Mouse (Mus musculus) spleen, postnatal 14 days (tissue): Measurements from ENCODE around the gene Exoc1.

Experiments
- DNase-seq, 2 experiments: peaks; one replicate each; pipeline ENCODE4 v3.0.0; 2021 to 2022; ENCODE audit warnings: low spot score in 2 of 2

Exoc1 gene

DNA sequence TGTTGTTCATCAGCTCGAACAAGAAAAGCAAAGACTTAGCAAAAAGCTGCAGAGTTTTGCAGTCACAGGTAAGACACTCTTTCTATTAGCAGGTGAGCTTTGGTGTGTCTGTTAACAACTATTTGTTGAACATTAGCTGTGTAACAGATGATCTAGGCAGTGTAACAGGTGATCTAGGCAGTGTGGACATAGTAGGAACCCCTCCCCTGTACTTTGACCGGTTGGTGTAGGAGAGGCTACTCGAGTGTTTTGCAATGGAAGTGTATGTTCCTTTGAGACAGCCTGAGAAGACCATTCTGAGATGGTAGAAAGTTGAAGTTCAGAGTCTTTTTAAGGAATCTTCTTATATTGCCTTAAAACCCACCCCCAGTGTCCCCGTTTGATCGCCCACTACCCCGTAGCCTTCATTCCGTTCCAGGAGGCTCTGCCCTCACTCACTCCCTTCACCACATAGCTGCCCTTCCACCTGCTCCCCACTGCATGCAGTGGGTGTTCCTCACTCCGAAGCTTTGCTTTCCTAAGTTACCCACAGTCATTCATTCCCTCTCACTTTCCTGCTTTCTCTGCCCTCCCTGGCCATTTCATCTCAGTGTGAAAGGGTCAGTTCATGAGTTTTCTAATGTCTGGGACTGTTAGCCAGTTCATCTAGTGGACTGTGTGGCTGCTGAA, 80.7 kb downstream of the Exoc1 start:
- DNase-seq: no peak

- no peak for DNase-seq
Measured at GRCm38 (mm10) chr5:76612867-76613499, 83.9 kb downstream of the Exoc1 start.

GRCm38 (mm10) chr5:76615276-76615675, 86.2 kb downstream of the Exoc1 start:
- DNase-seq: no peak

DNA sequence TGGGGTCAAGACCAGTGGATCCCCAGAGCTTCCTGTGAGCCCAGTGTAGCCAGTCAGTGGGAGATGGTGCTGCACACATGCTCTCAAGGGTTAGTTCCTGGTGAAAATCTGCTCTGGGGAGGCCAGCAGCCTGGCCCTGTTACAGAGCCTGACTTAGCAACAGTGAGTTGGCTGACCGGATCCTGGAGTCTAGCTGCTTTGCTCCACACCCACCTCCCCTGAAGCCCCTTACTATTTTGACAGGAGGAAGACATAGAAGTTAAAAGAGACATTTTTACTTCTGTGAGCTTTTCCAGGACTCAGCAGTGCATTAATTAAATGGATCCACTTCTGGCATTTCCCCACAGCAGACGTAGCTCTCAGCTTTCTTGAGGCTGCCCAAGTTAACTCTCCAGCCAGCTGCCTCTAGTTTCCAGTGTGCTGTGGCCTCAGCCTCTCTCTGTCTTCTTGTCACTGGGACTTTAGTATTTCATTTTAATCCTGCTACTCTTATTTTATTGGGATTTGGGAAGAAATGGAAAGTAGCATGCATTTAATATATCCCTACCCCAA, 87.2 kb downstream of the Exoc1 start:
- DNase-seq: no peak

DNA sequence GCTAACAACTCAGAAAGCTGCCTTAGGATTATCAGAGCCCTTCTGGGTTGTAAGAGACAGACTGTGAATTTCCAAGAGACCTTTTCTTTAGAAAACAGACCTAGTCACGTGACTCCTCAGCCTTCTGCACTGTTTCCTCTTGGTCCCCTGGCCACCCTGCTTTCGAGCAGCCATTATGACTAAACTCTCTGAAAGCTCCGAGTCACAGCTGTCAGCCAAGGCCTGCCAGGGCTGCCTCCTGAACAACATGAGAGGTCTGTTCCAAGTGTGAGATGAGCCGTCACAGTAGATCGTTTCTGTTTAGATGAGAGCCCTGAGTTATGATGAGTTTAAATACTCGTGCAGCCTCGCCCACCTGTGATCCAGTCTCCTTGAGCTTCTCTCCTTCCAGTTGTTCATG, 89.6 kb downstream of the Exoc1 start:
- DNase-seq: no peak
